ENCODE assay signal across 20 mouse cellular contexts in the genomic region with DNA sequence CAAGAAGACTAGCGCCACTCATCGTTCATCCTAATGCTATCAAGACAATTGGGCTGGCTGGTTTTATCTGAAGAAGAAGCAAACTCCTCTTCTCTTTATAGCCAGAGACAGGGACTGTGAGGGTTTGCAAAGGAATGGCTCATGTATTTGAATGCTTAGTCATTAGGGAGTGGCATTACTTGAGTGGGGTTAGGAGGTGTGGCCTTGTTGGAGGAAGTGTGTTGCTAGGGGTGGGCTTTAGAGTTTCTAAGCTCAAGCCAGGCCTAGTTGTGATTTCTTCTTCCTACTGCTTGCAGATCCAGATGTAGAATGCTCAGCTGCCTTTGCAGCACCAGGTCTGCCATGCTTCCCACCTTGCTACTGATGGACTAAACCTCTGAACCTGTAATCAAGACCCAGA.
"Had no signal": no experiment of that assay in that cellular context is flagged by ENCODE, and none has a peak within 500 bp of the region (broad histone marks: within the 10 kb centered on the region; RNA-seq: fewer than 3 reads in every experiment).

No protein-coding gene starts in this region.

- H3K9me3 ChIP-seq: limb, embryonic 12.5 days; limb, embryonic 15.5 days; midbrain, embryonic 13.5 days; neural tube, embryonic 13.5 days had no signal

- H3K4me2 ChIP-seq: limb, embryonic 12.5 days; limb, embryonic 15.5 days; liver, embryonic 11.5 days; lung, embryonic 14.5 days; midbrain, embryonic 13.5 days; neural tube, embryonic 13.5 days had no signal

- H3K4me3 ChIP-seq: limb, embryonic 12.5 days; limb, embryonic 15.5 days; midbrain, embryonic 13.5 days; myocyte; neural tube, embryonic 13.5 days had no signal

- H3K27me3 ChIP-seq: limb, embryonic 12.5 days; limb, embryonic 15.5 days; midbrain, embryonic 13.5 days; neural tube, embryonic 13.5 days had no signal

- H3K9ac ChIP-seq: limb, embryonic 12.5 days; limb, embryonic 15.5 days; liver, embryonic 14.5 days; liver, postnatal 0 days; lung, embryonic 14.5 days; midbrain, embryonic 13.5 days; neural tube, embryonic 13.5 days had no signal

- H3K36me3 ChIP-seq: limb, embryonic 12.5 days; limb, embryonic 15.5 days; midbrain, embryonic 13.5 days; neural tube, embryonic 13.5 days had no signal

- DNase-seq: kidney, adult 8-10 months; kidney, postnatal 14 days; kidney, postnatal 4 days; left cerebral cortex, postnatal 4 days; liver, postnatal 0 days; lung, embryonic 14.5 days; lung, postnatal 4 days; retina, postnatal 1 day; right cerebral cortex, postnatal 25 days; thymus, adult 18-20 months; thymus, postnatal 4 days had no signal

- H3K4me1 ChIP-seq: limb, embryonic 12.5 days; limb, embryonic 15.5 days; neural tube, embryonic 13.5 days had no signal

- H3K27ac ChIP-seq: limb, embryonic 12.5 days; limb, embryonic 15.5 days; liver, embryonic 14.5 days; midbrain, embryonic 13.5 days; neural tube, embryonic 13.5 days had no signal

- ATAC-seq: liver, postnatal 0 days; lung, postnatal 0 days; midbrain, embryonic 13.5 days; midbrain, embryonic 16.5 days had no signal
